Mouse (Mus musculus): ENCODE measurements around the gene Ccdc106.

GRCm38 (mm10) chr7:5033818-5034217 is 13.5 kb downstream of the Ccdc106 start, which contains the start of gene 4632433K11Rik:
- no peak for TF ChIP-seq CTCF (IDR thresholded peaks at IDR 0.05; ENCODE audit: insufficient read depth, low read depth, low read length)
- TF ChIP-seq POLR2A (IDR thresholded peaks at IDR 0.05; ENCODE audit: insufficient read depth, low read depth, low read length): no peak
